Mouse (Mus musculus): Measurements from ENCODE around the gene Larp4b.

DNA sequence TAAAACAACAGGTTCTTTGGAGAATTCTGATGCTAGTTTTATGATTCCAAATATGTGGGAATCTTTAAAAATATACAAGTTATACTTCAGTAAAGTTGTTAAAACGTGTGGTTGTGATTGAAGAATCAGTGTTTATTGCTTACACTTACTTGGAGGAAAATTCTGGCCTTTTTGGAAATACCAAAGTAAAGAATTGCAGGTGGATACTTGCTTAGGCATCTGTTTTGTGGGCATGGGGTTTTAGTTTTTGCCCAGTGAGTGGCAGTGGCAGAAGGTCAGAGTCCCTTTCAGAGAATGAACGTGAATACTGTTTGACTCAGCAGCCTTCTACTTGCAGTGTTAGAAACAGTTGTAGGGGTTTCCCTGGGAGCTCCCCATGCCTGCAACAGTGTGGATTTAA lies 40.7 kb downstream of the Larp4b start:
- TF ChIP-seq POLR2A (IDR thresholded peaks at IDR 0.05; ENCODE audit: low read depth, low read length) (no peak), CTCF (conservative IDR thresholded peaks at IDR 0.05; ENCODE audit: insufficient read depth, insufficient read length, low read depth, low read length) (no peak)

Measured in kidney, adult 2 months (tissue).